Mouse (Mus musculus) A20 (cell line): ENCODE measurements at regions not wholly inside any gene's neighbourhood (a gene's known extent, or its start where the extent isn't known, plus 50 kb on each side); places are given as distances from the start of the nearest gene placed in this dataset.
A peak's percentile ranks its signal among the peaks of the same experiment; 100 is the strongest.
"Not testable (repeated sequence)": the region's sequence is repeated elsewhere in the genome, so short reads cannot be mapped to it uniquely, and the experiment has no call there.

Experiments
- DNase-seq: peaks from one replicate; pipeline ENCODE4 v3.0.0-alpha.2; 2011; ENCODE audit warnings: low read depth, low spot score

DNA sequence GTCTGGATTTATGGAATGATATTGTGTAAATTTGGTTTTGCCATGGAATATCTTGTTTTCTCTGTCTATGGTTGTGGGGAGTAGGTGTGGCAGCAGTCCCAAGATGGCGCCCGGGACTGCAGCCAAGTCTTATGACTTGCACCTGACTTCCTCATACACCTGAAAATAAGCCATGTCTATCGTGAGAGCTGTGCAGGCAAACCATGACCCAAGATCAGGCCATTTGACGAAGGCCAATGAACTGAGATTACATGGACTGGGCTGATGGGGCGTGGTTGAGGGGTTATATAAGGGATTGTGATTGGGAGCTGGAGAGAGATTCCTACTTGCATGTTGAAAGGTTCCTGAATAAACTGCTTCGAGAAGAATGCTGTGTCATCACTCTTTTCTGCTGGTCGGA lies 139.5 kb downstream of the Slc6a15 start:
- not testable (repeated sequence) for DNase-seq

DNA sequence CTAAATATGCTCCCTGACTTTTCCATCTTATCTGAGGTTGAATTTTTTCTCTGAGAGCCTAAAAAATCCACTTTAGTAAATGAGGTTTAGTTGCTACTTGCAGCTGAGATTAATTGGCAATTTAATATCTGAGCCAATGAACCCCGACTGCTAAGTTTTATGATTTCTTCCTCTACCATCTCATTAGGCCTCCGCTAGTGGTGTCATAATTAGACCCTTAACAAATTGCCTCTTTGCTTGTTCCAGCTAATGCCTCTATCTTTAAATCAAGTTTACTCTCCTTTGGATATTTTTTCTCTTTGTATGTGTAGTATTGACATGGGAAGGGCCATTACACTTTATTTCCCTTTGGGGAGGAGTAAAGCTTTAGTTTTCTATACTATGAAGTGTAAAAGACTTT lies 176.9 kb downstream of the Slc6a15 start:
- DNase-seq, result no peak

DNA sequence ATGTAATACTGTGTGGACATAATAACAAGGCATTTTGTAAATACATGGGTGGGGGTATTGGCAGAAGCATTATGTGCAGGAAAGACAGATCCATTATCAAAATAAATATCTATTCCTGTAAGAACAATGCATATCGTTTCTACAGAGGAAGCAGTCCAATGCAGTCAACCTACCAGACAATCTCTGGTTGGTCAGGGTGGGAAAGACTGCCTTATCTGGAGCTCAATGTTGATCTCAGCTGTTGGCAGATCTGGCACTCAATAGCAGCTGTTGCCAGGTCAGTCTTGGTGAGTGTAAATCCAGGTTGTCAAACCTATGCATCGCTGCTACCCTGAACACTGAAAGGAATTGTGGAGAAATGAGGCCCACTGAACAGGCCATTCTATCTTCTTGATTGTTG lies 181.9 kb downstream of the Slc6a15 start:
- DNase-seq, result no peak

DNA sequence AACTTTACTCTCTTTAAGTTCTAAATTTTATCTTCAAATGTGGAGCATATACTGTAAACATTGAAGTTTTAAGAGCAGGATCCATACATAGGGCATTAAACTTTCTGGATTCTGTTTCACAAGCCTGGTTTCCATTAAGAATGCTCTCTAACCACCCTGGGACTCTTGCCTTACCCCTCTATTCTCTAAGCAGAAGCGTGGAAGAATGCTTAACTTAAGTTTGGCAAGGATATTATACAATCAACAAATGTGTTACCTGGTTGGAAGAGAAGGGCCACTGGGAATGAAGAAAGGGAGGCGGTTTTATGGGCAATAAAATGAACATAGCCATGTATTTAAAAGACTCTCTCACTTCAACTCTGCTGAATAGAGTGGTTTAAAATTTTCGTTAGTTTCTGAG lies 217.5 kb downstream of the Slc6a15 start:
- DNase-seq, result no peak

DNA sequence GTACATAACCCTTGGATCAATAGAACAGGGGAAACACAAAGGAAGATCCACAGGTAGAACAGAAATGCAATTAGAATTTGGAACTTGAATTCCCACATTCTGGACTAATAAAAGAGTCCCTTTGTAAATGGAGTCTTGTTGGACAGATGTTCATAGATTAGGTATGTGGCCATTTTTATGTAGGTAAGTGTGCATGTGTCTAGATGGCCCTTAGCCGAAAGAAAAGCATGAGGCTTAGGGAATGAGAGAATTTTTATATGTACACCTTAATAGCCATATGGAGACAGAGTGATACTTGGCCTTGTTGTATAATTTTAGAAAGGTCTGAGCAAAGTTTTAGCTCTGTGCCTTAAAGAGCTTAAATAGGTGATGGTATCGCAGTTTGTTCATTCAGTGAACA lies 217.9 kb downstream of the Slc6a15 start:
- no peak for DNase-seq

DNA sequence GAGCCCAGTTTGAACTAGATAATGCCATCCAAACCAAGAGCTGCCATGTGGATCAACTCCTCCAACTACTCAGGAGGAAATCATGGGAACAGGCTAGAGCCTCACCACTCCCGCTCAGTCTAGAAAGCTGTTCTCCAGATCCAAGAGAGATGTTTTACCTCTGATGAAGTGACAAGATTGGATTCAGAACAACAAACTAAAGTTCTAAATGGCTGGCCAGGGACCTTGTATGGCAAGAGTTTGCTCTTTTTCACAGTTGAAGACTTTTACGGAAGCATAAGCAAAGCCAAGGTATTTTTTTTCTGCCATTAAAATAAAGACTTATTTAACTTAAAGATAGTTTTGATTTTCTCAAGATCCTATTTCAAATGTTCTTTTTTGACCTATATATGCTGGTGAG lies 224.4 kb downstream of the Slc6a15 start:
- no peak for DNase-seq

DNA sequence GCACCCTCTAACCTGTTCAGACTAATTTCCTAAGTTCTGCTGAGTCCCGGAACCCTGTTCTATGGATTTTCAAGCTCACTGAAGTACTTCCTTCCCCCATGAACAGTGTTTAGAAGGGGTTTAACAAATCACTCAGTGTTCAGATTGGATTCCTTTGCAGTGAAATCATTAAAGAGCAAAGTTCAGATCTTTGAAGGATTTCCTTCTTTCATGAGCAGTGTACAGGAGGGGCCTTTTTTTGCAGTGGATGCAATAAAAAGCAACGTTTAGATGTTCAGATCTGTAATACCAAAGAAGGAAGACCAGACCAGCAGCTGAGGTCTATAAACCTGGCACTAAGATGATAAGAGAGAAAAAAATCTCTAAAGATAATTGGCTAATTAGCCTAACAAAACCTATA lies 273.6 kb downstream of the Slc6a15 start:
- no peak for DNase-seq

DNA sequence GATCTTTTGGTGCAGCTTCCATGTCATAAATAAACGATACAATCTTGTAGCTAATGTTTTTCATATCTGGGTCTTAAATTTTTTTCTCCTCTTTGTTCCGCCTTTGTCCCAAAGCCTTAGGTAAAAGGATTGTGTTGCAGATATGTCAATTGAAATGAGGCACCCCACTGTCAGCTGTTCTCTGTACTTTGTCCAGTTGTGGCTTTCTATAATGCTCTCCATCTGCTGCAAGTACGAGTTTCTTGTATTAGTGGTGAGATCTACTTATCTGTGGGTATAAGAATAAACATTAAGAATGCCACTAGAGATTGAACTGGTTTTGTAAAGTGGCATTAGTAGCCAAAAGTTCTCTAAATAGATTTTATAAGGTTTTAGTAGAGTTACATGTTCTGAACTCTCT lies 282.3 kb downstream of the Slc6a15 start:
- DNase-seq, result no peak

DNA sequence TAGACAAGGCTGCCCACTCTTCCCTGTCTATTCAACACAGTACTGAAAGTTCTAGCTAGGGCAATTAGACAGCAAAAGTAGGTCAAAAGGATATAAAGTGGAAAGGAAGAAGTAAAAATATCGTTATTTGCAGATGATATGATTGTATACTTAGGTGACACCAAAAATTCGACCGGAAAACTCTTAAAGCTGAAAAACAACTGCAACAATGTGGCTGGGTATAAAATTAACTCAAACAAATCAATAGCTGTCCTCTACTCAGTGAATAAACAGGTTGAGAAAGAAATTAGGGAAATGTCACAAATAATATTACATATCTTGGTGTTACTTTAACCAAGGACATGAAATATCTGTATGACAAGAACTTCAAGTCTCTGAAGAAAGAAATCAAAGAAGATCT lies 305.5 kb downstream of the Slc6a15 start:
- DNase-seq, result no peak

DNA sequence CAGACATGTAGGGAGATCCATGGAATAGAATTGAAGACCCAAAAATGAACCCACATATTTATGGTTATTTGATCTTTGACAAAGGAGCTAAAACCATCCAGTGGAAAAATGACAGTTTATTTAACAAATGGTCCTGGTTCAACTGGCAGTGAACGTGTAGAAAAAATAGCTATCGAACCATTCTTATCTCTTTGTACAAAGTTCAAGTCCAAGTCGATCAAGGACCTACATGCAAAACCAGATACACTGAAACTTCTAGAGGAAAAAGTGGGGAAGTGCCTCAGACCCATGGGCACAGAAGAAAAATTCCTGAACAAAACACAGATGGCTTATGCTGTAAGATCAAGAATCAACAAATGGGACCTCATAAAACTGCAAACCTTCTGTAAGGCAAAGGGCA lies 306.2 kb downstream of the Slc6a15 start:
- no peak for DNase-seq

DNA sequence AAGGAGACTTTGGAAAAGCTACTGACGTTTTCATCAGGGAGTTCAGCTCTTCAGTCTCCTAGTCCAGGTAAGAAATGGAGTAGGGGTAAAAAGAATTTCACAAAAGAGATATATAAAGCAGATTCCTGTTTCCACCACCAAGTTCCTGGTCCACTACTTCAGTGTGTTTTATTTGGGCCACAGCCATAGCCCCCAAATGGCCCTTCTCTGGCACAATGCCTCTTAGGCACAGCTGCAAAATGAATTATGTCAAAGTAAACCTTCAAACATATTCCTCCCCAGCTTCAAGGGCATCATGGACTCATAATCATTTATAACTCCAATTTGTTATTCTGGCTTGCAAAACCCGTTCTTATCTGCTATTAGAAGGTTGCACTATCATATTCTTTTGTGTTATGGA lies 325.1 kb downstream of the Slc6a15 start:
- no peak for DNase-seq

DNA sequence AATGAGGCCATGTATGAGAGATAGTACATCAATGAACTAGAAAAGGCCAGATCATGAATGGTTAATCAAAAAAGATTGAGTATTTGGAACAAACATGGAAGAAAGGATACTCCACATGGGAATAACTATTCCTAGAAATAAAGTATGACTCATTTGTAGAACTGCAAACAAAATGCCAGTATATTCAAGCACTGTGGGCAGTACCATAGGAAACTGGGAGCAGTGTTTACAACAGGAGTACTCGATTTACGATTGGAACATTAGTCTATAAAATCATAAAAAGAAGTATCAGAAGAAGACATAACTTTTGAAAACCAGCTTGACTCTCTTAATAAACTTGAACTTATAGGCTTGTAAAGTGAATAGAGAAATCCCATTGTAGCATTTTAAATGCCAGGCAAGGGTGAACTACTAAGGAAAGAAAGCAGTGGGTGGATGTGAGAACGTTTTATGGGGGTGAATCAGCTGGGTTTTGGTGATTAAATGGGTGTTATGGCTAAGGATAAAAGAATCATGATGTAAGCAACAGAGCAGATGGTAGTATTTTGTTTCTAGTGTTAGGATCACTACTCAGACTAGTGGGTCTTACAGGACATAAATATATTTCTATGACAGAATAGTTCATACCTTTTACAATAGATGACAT lies 347.6 kb downstream of the Slc6a15 start:
- no peak for DNase-seq

DNA sequence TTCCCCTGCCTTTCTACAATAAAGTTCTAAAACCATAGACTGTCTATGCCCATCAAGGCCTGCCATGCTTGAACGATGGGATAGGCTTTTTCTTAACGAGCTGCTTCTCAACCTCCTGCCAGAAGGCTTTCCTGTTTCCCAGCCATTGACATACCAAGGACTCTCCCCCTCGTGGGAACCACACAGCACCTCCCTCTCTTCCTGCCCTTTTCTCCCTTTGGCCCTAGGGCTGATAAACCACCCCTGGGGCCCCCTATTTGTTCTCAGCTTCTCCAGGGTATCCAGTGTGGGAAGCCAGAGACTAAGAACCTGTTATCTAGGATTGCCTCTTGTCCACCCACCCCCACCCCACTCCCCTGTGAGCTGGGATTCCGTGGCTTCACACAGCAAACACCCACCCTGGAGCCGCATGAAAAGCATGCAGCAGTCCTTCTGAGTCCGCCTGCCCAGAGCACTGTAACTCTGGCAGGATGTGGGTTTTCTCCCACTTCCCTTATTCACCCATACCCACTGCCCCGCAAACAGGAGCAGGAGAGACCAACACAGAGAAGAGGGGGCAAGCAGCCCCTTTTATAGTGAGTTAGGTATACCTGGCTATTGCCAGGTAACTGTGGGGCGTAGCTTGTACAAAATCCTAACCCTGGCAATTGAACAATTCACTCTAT lies 351.5 kb downstream of the Slc6a15 start:
- DNase-seq, result peak; percentile 15

DNA sequence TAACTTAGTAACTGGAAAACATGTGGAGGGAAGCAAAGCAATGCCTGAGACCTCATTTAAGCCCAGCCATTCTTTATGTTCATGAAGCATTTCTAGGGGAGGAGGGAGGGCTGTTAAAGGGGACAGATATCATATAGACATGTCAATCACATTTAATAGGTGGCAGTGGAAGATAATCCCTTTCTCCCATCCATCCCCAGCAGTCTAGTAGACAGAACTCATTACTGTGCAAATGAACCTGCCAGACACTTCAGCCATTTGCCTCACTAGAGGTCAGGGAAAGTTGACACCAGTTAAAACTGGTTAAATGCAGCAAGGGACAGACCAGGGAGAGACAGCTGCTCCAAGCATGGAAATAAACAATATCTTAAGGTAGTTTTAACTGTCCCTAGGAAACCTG lies 359.1 kb downstream of the Slc6a15 start:
- no peak for DNase-seq

DNA sequence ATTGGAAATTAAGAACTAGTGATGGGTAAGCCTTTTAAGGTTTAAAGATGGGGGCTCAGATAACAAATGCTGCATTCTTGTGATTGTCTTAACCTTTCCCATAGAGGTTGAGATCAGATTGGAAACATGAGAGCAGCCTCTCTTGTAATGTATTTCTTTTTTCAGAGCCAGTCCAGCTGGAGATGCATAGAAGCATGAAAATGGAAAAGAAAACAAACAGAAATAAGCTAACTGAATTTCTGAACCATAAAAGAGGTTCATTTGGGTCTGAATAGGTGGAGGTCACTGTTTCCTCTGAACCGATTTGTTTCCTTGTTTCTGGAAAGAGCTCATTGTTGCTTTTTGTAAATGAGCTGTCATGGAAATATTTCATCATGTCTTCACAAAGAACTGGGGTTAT lies 363.9 kb downstream of the Slc6a15 start:
- no peak for DNase-seq

DNA sequence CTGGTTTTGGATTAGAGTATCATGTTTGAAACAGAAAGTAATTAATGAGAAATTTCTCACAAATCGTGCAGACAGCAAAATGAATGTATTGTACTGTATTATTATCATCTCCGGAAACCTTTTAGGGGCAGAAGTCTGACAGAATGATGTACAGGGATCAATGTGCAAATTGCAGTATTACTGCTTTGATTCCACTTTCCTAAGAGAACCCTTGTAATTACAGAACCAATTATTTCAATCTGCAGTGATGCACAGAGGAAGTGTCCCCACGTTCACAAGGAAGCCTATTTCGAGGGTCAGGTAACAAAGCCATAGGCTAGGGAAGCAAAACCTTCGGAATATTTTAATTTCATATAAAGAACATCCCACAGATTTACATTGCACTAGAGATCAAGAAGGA lies 364.4 kb downstream of the Slc6a15 start:
- no peak for DNase-seq

DNA sequence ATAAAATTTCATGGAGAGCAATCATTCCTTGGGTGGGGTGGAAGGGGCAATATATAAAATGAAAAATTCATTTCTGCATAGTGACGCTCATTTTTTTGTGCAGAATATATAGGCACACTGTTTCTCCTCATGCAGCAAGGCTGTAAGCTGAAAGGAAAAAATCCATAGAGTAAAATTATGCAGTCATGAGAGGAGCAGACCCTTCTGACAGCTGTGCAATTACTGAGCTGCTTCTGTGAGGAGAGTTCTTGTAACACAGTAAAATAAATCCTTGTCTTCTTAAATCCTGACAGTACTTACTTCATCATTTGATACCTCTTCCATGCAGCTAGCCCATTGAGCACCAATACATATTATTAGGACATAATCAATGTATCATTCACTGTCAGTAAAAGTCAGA lies 362.7 kb upstream of the Gm21293 start:
- no peak for DNase-seq

DNA sequence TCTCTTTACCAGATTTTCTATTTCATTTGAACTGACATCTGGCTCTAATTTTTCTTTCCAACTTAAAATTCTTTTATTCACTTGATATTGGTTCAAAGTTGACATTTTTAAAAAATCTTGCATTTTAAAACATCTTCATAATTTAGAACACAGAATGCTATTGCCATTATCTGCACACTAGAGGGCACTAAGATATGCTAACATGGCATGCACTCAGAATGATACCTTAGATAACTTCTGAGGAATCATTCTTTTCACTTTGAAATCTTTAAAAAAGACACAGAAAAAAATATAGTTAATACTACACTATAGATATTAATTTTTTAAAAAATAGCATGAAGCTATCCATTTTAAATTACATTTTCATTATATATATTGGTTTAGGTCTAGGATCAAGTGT lies 357.9 kb upstream of the Gm21293 start:
- DNase-seq, result peak; percentile 5

DNA sequence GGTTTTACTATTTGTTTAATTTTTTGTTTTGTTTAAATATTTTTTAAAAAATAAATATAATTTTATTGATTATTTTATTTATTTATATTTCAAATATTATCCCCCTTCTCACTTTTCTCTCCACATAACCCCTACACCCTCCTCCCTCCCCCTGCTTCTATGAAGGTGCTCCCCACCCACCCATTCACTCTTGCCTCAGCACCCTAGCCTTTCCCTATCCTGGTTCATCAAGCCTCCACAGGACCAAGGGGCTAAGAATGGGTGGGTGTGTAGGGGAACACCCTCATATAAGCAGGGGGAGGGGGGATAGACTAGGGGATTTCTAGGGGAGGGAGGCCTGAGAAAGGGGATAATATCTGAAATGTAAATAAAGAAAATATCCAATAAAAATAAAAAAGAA lies 313.7 kb upstream of the Gm21293 start:
- DNase-seq, result no peak

DNA sequence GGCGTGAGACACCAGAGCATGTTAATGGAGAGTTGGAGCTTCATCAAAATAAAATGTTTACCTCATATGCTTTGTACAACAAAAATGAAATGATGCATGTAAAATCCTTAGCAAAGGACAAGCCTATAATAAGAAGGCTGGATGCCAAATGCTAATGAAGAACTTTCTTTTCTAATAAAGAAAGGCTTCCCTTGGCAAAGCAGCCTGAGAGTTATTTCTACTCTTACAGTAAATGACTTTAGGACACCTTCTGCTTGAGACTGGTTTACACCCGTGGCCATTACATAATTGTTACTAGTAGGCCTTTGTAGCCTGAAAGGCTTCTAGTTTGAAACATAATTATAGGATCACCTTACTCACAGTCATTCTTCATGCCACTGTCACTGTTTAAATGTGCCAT lies 310.7 kb upstream of the Gm21293 start:
- DNase-seq, result no peak

DNA sequence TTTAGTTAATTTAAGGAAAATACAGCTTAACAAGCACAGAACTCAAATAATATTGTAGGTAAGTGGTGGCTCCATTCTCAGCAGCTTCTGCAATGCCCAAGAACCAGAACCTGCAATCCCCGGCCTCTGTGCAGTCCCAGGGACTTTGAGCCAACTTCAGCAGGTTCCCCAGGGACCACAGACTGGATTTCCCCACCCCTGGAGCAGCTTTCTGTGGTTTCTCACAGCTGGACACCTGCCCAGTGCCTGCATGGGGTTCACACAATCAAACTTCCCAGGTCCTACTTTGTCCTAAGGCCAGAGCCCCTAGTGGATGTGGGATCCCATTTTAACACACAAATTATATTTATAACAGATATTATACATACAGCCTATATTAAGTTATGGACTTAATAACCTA lies 287.6 kb upstream of the Gm21293 start:
- DNase-seq, result no peak

DNA sequence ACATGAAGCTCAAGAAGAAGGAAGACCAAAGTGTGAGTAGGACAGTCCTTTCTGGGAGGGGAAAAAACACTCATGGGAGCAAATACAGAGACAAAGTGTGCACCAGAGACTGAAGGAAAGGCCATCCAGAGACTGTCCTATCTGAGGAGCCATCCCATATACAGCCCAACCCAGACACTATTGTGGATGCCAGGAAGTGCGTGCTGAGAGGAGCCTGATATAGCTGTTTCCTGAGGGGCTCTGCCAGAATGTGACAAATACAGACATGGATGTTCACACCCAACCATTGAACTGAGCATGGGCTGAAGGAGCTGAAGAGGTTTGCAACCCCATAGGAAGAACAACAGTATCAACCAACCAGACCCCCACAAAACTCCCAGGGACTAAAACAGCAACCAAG lies 281.9 kb upstream of the Gm21293 start:
- DNase-seq, result no peak

DNA sequence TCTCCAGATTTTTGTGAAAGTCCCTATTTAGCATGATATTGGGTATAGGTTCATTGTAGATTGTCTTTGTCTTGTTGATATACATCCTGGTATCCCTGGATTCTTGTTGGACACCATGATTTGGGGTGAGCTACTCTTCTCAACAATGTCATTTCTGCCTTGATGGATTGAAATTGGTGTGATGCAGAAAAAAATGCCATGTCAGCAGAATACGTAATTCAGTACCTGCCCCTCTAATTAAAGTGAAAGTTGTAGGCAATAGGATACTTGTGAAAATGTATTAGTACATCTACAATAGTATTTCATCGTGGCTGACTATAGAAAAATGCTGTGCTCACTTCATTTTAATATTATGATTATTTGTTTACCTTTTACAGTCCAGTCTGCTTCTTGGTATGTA lies 280.7 kb upstream of the Gm21293 start:
- no peak for DNase-seq

DNA sequence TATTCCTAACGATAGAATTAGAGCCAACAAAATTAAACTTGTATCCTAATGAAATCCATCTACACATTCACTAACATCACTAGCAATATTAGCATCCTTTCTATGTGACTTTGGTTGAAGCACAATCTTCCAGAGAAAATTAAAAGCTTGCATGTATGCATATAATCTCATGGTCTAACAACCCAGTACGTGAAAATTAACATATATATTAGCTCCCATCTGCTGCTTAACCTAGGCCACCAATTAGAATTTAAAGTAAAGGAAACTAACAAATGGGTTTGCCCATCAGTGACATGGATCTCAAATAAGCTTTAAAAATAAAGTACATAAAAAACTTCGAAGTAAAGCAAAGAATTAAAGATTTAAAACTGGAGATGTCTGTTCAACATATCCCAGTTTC lies 278.9 kb upstream of the Gm21293 start:
- DNase-seq, result no peak
